Mouse (Mus musculus): ENCODE results near the gene Elmo1.

DNA sequence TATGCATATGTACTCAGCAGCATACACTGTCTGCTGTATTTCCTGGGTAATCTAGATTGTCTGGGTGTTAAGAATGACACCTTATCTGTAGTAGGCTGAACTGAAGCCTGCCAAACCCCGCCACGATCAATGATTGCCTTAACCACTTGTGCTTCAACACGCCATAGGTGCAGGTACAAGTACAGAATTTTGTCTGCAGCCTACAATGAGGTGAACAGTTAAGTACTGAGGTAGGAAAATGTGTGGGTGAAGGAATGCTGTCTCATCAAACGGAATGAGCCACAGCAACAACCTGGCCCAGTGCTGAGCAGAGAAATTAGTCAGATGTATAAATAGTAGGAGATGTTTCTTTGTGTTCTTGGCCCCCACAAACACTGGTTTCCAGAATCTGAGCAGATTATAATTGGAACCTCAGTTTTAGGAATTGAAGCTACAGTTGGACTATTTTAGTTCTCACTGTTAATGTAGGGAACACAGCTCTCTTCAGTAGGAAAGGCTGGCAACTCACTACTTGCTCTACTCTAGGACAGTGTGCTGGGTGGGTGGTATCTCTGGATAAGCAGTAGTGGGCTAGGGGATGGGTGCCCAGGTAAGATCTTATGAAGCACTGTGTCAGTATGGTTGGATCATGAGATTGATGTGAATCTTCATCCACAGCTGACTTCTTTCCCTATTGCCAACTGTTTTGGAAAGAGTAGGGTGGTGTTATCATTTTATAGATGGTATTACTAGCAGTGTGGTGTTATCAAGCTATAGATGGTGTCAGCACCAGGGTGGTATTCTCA, 4.7 kb downstream of the Elmo1 start:
- TF ChIP-seq CTCF (conservative IDR thresholded peaks at IDR 0.05 in 1 of 2, IDR thresholded peaks at IDR 0.05 in 1 of 2; ENCODE audit: low read depth in 2 of 2, low read length in 2 of 2) (no peak), POLR2A (IDR thresholded peaks at IDR 0.05; ENCODE audit: low read depth, low read length) (no peak)
